Mouse (Mus musculus): ENCODE data around the gene Colgalt1.

The Colgalt1 gene

DNA sequence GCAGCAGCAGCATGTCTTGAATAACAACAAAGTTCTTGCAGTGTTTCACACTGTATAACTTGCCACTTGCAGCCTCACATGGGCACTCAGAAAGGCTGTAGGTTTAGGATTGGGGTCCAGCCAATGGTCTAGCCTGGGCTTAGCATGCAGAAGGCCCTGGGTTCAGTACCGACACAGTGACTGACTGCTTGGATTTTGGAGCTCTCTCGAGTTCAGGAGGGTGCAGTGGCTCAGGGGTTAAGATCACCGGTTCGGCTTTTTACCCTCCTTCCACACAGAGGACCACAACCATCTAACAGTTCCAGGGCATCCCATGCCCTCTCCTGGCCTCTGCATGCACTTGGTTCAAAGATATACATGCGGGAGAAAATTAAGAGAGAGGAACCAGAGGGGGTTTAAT, 19.8 kb upstream of the Colgalt1 start:
- no peak for DNase-seq (ENCODE audit: low read depth, low spot score)

DNA sequence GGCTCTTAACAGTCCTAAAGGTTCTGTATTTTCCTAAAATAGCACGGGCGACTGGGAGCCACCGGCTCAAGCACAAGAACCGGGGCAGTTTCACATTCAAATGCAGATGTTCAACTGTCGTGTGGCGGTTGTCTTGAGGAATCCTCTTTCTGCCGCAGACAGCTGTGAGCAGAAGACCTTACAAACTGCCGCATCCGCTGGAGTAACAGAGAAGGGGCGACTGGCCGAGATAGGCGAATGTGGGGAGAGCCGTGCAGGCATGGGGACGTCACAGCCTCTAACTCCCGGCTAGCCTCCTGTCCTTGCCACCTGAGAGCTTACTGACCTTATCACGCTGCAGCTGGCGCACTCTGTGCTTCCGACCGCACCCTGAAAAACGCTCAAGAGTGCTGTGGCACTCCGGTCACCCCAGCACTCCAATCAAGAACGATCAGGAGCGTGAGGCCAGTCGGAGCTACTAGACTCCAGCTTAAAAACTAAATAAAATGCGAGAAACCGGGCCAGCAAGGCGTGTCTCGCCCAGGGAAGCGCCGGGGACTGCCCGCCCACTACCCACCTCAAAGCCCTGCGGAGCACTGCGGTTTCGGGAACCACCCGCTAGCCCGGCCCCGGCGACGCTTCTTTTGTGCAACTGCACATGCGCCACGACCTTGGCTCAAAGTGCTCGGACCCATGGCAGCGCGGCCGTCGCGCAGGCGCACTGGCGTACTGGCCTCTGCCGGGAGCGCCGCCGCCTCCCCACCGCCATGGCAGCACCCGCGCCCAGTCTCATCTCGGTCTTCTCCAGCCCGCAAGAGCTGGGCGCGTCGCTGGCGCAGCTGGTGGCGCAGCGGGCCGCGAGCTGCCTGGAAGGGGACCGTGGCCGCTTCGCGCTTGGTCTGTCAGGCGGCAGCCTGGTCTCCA, 19.1 kb upstream of the Colgalt1 start, which contains the start of gene Pgls:
Pgls (plus strand) TSS at position 706 of the 903 bp plus-strand sequence.
- DNase-seq (ENCODE audit: low read depth, low spot score), result peak; percentile 93

DNA sequence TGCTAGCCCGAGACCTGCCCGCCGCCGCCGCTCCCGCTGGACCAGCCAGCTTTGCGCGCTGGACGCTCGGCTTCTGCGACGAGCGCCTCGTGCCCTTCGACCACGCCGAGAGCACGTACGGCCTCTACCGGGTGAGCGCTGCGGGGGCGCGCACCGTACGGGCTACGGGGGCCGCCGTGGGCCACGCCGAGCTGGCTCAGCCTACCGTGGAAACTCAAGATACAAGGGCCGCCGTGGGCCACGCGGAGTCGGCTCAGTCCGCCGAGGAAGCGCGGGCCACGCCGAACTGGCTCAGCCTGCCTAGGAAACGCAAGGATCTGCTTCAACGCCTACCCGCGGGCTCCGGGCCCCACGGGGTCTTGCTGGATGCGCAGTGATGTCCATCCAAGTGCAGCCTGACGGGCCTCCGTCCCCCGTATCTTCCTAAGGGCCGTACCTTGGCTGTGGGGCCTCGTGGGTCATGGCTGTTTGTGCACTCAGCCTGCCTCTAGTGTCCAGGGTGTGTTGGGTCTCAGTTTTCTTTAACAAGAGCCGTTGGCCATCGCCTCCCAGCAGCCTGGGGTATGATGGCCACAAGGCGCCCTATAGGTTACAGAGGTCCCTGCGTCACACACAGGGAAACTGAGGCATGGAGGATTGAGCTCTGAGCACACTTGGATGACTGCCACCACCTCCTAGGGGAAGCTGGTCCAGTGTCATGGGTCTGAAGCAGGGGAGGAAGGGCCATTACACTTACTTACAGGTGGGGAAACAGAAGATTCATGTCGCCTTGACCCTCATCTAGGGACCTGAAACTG, 18.2 kb upstream of the Colgalt1 start:
- peak; percentile 79 for DNase-seq (ENCODE audit: low read depth, low spot score)

DNA sequence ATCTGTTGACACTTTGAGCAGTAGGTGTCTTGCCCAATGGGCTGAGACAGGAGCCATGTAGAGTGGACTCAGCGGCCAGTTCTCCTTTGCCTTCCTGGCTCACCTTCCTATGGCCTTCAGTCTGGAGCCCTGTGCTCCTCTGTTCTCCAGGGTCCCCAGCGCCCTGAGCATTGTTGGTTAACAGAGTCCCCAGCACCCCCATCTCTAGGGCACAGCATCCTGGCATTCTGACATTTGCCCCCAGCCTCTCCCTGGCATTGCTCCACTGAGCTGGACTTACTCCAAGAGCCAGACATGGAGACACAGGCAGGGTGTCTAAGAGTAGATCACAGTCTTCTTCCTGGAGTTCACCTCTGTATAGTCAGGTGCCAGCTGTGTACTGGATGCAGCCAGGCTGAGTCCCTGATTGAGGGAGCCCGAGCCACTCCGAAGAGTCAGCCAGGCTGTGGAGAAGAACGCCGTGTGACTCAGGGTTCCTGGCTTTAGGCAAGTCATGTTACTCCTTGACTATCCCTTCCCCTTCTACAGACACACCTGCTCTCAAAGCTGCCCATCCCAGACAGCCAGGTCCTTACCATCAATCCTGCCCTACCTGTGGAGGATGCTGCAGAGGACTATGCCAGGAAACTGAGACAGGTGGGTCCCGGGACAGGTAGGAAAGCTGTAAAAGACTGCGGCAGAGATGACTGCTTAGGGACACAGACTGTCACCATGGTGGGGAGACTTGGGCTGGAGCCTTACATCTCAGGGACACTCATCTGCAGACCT, 17.1 kb upstream of the Colgalt1 start:
- no peak for DNase-seq (ENCODE audit: low read depth, low spot score)

DNA sequence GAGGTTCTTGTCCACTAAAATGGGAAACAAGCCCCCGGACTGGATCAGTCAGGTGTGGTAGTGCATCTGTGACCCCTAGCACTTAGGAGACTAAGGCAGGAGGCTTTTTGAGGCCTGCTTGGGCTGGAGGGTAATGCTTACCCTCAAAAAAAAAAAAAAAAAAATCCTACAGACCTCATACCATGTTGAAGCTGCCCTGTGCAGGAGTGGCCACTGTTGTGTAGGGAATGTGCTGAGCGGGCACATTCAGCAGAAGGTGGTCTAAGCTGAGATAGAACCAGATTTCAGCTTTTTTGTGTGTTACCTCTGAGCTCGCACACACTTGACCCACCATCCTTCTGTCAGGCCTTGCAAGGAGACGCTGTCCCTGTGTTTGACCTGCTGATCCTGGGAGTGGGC, 16.5 kb upstream of the Colgalt1 start:
- no peak for DNase-seq (ENCODE audit: low read depth, low spot score)

DNA sequence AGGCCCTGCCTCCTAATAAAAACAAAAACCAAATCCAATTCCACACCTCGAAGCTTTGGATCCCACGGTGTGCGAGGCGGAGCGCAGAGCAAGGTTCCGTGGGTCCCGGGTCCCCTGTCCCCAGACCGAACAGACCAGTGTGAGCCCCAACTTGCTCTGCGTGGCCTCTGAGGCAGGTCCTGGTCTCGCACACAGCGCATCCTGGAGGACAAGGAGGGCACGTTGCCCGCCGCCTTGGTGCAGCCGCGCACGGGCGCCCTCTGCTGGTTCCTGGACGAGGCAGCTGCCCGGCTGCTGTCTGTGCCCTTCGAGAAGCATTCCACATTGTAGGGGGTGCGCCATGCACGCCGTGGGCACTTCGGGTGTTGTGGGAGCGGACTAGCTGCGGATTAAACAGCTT, 14.9 kb upstream of the Colgalt1 start:
- peak; percentile 86 for DNase-seq (ENCODE audit: low read depth, low spot score)

DNA sequence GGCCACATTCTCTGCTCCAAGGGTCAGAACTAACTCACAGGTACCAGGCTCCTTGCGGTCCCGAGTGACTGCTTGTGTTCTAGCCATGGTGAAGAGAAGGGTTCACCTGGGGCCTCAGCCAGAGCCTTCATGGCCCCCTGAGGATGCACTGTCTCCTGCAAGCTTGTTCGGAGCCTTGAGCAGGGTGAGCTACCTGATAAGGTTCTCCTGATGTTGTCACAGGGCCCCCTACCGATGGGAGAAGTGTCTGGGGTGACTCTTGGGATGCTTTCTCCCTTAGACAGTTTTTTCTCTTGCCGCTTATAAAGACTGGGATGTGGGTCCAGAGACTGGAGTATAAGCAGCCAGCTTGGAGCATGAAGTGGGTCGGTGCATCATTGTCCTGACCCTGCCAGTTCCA, 14.4 kb upstream of the Colgalt1 start:
- DNase-seq (ENCODE audit: low read depth, low spot score), result no peak

DNA sequence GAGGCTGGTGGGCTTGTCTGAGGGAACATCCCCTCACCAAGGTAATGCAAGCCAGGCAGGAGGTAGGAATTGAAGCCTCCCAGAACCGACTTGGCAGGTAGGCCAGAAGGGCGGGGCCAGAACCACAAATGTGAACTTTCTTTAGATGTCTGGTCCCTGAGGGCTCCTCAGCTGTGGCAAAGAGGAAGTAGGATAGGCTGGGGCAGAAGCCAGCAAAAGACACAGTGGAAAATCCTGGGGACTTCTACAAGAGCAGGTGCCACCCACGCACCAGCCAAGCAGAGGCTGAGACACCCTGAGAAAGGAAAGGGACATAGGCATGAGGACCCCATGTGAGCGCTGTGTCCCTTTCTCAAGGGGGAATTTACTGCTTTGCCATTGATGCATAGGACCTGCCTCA, 14.0 kb upstream of the Colgalt1 start:
- peak; percentile 49 for DNase-seq (ENCODE audit: low read depth, low spot score)

DNA sequence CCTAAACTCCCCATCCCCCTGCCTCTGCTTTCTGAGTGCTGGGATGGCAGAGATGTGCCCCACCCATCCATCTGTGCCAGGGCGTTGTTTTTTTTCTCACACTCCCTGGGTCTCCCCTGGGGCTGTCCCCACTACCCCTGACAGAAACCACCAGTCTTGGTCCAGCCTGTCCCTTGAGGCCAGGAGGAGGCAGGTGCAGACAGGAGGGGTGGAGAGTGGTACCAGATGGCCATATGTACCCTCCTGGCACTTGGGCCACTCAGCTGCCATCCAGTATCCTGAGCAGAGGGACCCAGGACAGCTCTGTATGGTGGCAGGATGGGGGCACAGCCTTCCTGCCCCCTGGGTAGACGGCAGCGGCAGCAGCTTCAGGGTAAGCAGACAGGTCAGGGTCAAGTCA, 13.3 kb upstream of the Colgalt1 start, which contains the start of gene Fam129c:
Fam129c (plus strand) TSS at position 198 of the 400 bp plus-strand sequence.
- DNase-seq (ENCODE audit: low read depth, low spot score), result no peak

DNA sequence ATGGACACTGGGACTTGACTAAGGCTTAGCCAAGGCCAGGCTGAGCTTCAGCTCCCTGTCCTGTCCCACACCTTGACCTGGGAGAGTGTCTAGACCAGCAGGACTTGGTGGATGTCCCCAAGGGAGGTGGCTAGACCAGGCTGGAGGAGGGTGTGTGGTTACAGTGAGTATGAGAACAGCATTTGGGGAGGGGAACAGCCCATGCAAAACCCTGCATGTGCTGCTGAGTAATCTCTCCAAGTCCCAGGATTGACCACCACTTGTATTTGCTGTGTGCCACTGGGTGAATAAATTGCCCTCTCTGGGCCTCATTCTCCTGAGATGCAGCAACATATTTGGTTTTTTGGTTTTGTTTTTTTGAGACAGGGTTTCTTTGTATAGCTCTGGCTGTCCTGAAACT, 12.4 kb upstream of the Colgalt1 start:
- no peak for DNase-seq (ENCODE audit: low read depth, low spot score)

DNA sequence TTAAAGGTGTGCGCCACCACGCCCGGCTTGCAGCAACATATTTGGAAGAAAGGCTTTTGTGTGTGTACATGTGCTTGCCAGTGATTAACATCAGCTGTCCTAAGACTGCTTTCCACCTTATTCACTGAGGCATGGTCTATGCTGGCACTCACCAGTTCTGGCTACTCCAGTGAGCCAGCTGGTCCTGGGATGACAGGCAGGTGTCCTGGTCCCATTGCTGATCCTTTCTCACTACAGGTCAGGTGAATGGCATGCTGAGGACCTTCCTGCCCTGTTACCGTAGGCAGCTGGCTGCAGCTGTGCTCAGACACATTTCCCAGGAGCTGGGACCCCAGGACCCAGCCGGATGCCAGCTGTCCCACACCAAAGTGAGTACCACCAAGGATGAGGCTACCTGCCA, 12.0 kb upstream of the Colgalt1 start:
- DNase-seq (ENCODE audit: low read depth, low spot score), result no peak

DNA sequence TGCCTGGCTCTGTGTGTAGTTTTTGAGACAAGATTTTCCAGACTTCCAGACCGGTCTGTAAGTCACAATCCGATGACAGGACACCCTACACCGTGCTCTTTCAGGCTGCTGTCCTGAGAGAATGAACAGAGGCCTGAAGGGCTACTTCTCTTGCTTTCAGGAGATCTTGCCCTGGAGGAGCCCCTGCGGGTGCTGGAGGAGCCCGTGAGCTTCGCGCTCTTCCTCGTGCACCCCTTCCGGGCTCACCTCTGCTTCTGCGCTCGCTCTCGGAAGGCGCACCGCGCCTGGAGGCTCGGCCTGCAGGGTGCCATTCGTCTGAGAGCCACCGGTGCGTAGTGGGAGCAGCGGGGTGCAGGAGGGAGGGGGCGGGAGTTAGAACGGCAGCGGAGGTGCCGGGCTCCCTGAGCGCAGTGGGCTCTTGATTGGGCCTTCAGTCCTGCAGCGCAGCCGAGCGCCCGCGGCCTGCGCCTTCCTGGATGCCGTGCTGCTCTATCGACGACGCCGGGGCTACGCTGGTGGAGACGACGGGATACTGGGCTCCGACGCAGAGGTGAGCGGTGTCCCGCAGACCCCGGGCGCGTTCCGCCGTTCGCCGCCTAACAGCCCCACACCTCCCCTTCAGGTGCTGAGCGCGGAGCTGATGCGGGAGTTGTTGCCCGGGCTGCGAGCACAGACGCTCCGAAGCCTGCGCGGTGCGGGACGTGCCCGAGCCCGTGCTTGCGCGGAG, 8.7 kb upstream of the Colgalt1 start:
- peak; percentile 60 for DNase-seq (ENCODE audit: low read depth, low spot score)

DNA sequence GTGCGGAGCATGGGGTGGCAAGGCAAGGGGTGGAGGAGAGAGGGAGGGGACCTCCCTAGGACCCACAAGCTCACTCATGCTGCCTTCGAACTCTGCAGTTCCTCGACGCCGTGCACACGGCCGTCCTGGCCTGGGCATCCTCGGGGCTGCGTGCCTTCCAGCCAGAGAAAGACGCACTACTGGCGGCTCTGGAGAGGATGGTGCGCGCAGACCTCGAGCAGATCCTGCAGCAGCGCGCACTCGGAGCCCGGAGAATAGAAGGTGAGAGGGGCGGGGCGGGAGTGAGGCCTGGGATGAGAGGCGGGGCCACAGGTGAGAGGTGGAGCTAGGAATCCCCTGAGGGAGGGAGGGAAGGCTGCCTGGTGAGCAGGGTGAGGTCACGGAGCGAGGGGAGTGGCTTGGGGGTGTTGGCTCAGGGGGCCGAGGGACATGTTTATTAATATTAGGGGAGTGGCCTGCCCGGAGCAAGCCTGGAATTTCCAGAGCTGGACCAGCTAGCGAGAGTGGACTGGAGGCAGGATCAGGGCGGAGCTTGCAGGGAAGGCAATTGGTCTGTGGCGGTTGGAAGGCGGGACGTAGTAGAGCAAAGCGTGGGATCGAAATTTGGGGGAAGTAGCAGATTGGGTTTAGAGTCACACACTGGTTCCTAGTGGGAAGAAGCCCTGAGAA, 8.0 kb upstream of the Colgalt1 start:
- peak; percentile 15 for DNase-seq (ENCODE audit: low read depth, low spot score)

DNA sequence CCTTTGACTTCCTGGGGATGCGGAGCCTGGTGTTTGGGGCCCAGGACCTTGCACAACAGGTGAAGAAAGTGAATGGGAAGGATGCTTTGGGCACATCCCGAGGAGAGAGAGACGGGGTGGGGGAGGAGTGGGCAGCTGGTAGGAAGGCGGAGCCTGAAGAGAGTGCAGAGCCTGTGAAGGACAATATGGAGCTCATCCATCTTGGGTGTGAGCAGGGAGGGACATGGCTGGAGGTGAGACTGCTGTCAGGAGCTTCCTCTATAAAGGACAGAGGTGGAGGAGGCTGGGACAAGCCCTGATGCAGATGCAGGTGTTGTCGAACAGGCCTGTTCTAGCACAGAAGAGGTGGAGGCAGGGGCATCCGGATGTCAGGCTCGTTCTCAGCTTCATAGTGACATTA, 6.8 kb upstream of the Colgalt1 start:
- no peak for DNase-seq (ENCODE audit: low read depth, low spot score)

DNA sequence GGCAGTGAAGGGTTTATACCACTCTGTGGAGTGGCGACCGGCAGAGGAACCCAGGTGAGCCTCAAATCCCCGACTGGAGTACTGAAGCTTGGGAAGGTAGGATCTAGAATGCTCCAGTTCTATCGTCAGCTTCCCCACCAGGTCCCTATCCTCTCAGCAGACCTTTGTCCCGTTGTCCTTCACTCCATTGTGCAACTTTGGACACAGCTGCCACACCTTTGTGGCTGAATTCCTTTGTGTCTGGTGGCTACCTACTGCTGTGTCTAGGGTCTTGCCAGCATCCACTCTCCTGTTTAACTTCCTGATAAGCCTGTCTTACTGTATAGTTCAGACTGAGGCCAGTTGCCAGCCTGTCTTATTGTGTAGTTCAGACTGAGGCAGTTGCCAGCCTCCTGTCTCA, 1.3 kb downstream of the Colgalt1 start:
- no peak for DNase-seq (ENCODE audit: low read depth, low spot score)

DNA sequence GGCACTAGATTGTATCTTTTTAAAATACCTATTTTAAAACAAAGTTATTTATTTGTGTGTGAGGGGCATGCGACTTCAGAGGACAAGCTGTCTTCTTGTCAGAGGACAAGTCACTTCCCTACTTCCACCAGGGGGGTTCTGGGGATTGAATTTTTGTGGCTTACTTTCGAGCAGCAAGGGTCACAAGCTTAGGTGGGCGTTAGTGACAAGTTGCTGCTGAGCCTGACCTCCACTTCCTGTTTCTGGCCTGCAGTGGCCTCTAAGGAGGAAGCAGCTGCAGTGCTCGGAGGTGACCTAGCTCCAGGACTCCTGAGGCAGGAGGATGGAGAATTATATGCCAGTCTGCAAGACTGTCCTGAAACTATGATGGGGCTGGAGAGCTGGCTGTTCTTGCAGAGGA, 2.6 kb downstream of the Colgalt1 start:
- DNase-seq (ENCODE audit: low read depth, low spot score), result no peak

DNA sequence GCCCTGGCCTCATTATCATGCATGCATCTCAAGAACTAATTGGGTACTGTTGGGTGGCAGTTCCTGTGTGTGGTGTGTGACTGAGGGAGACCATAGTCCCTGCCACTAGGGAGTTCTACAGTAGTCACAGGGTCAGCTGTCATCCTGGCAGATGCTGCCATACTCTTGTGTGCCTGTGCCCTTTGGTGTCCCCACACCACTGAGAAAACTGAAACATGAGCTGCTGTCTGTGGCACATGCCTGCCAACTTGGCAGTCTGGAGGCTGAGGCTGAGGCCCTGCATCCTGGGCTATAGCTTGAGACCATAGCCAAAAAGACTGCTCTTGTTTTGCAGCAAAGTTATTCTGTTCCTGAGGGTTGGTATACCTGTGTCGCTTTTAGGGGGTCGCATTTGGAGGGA, 9.0 kb downstream of the Colgalt1 start:
- no peak for DNase-seq (ENCODE audit: low read depth, low spot score)

DNA sequence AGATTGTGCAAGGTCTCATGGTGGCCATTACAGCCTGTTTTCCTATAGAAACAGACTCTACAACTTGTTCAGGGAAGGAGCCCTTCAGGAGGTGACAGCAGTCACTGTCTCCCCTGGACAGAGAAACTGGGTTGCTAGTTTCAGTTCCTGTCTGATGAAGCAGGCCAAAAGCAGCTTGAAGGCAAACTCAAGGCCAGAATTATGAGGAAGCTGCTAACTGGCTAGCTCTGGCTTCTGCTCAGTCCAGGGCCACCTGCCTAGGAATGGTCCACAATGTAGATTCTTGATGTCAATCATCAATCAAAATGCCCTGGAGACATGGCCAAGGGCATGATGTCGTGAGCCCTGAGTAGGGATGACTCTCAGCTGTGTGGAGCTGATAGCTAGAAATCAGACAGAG, 14.3 kb downstream of the Colgalt1 start:
- no peak for DNase-seq (ENCODE audit: low read depth, low spot score)

DNA sequence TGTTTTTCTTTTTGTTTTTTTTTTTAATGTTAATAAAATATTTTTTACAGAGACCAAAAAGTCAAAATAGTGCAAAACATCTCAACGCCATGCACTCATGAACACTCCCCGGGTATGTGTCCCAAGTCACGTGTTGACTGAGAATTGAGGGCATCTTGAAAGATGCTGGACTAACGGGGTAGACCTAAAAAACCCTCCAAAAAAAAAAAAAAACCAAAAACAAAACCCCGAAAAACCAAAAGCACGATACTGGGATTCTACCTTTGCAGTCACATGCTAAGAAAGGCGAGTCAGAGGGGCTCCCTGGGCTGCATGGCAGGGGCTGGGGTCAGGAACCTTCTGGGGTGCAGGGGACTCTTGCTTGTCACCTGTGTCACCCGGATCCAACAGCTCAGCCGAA, 16.0 kb downstream of the Colgalt1 start:
- DNase-seq (ENCODE audit: low read depth, low spot score), result no peak

DNA sequence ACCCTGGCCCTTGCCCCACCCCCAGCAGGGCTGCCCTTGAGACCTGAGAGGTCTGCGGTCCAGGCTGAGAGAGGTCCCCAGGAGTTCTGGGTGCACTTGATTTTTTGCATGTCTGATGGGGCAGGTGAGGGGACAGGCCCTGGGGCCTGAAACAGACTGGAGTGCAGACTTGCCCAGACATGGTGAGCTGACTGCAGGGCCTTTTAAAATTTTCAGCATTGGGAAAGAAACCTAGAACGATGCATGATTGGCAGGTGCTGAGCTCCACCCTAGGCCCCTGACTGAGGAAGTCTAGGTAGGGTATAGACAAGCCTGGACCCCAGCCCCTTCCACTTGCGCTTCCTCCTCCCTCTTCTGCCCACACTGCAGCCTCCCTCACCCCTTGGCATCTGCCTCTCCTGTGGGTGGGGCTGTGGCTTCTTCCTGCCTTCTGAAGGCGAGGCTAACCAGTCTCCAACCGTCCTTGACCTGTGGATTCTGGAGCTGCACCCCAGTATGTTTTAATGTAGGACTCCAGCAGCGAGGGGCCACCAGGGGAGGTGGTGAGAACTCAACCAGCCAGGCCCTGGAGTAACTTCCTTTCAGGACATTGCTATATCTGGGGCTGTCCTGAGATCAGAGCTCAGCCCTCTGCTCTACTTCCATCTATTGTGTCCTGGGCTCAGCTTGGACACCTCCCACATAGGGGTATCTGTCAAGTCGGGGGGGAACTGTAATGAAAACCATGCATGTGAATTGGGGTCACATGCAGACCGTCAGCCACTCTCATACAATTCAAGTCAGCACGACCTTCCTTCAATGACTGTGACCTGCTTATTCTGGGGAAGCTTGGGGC, 16.7 kb downstream of the Colgalt1 start:
- DNase-seq (ENCODE audit: low read depth, low spot score), result no peak
